33 mouse cellular contexts compared by ENCODE assay signal in genomic region chr3:97370382-97370781, GRCm38 (mm10). TPM values are rescaled to one million over a fixed set of nuclear protein-coding genes. Genes with fewer than 3 reads are reported as not detected.
DNase-seq lines count a peak whose midpoint lies in the region; ATAC-seq and TF ChIP-seq lines count a peak whose summit lies in the region.
"Had no signal": no experiment of that assay in that cellular context is flagged by ENCODE, and none has a peak within 500 bp of the region (broad histone marks: within the 10 kb centered on the region; RNA-seq: fewer than 3 reads in every experiment).

No protein-coding gene starts in this region.

- no peaks in the 10 kb centered on the region for H3K9me3 ChIP-seq in forebrain, postnatal 0 days (ENCODE audit: low read length)
- no peaks in the 10 kb centered on the region for H3K9me3 ChIP-seq in forebrain, embryonic 13.5 days (replicated peaks)
- H3K9me3 ChIP-seq in midbrain, embryonic 16.5 days (replicated peaks; ENCODE audit: control insufficient read depth, low read length, poor library complexity, severe bottlenecking) = no peaks in the 10 kb centered on the region
- no peaks in the 10 kb centered on the region for H3K9me3 ChIP-seq in midbrain, embryonic 13.5 days
- H3K9me3 ChIP-seq: forebrain, embryonic 12.5 days; heart, embryonic 10.5 days; heart, embryonic 13.5 days; hindbrain, embryonic 12.5 days had no signal

- no peak overlapping the region for H3K4me3 ChIP-seq in forebrain, postnatal 0 days (ENCODE audit: low read depth, low read length)
- no peak overlapping the region for H3K4me3 ChIP-seq in forebrain, embryonic 13.5 days
- H3K4me3 ChIP-seq in midbrain, embryonic 16.5 days (ENCODE audit: low read depth, low read length) = no peak overlapping the region
- no peak overlapping the region for H3K4me3 ChIP-seq in midbrain, embryonic 13.5 days (replicated peaks)
- H3K4me3 ChIP-seq: forebrain, embryonic 12.5 days; heart, adult 2 months; heart, embryonic 10.5 days; heart, embryonic 13.5 days; hindbrain, embryonic 12.5 days had no signal

- no peaks in the 10 kb centered on the region for H3K27me3 ChIP-seq in forebrain, postnatal 0 days (ENCODE audit: insufficient read depth, low read length)
- H3K27me3 ChIP-seq in forebrain, embryonic 13.5 days = no peaks in the 10 kb centered on the region
- no peaks in the 10 kb centered on the region for H3K27me3 ChIP-seq in midbrain, embryonic 16.5 days (ENCODE audit: control insufficient read depth, insufficient read depth, low read depth, low read length)
- no peaks in the 10 kb centered on the region for H3K27me3 ChIP-seq in midbrain, embryonic 13.5 days
- H3K27me3 ChIP-seq: forebrain, embryonic 12.5 days; heart, embryonic 13.5 days; hindbrain, embryonic 12.5 days had no signal

- peak; percentile 3 for DNase-seq in embryo, embryonic 10.5 days (ENCODE audit: low spot score)
- DNase-seq in embryo, embryonic 9.5 days (ENCODE audit: extremely low spot score) = no peak
- DNase-seq in forebrain, postnatal 0 days = peak; percentile 14
- no peak for DNase-seq in yolk sac, embryonic 10.5 days (ENCODE audit: low spot score)
- DNase-seq: adrenal gland, adult 8-10 months; adrenal gland, postnatal 25 days; cerebellum, adult 11 months; cerebellum, adult 2 months; cerebellum, adult 9-11 months; cerebellum, postnatal 25 days; embryo, embryonic 11 days; gastrocnemius, postnatal 10 days; gastrocnemius, postnatal 36 days; heart, adult 2 months; heart, postnatal 14 days had no signal

- no peaks in the 10 kb centered on the region for H3K4me1 ChIP-seq in forebrain, postnatal 0 days (ENCODE audit: insufficient read depth)
- no peaks in the 10 kb centered on the region for H3K4me1 ChIP-seq in forebrain, embryonic 13.5 days
- H3K4me1 ChIP-seq in midbrain, embryonic 16.5 days (ENCODE audit: control insufficient read depth, insufficient read depth, low read length) = no peaks in the 10 kb centered on the region
- H3K4me1 ChIP-seq in midbrain, embryonic 13.5 days (replicated peaks) = no peaks in the 10 kb centered on the region
- H3K4me1 ChIP-seq: heart, embryonic 10.5 days; heart, embryonic 13.5 days; hindbrain, embryonic 12.5 days had no signal

- H3K9ac ChIP-seq in forebrain, postnatal 0 days = no peak overlapping the region
- H3K9ac ChIP-seq in forebrain, embryonic 13.5 days = no peak overlapping the region
- no peak overlapping the region for H3K9ac ChIP-seq in midbrain, embryonic 16.5 days (ENCODE audit: low read depth, low read length)
- no peak overlapping the region for H3K9ac ChIP-seq in midbrain, embryonic 13.5 days (replicated peaks)
- H3K9ac ChIP-seq: forebrain, embryonic 12.5 days; heart, embryonic 13.5 days; hindbrain, embryonic 12.5 days had no signal

- H3K36me3 ChIP-seq in forebrain, postnatal 0 days (ENCODE audit: insufficient read depth) = no peaks in the 10 kb centered on the region
- H3K36me3 ChIP-seq in forebrain, embryonic 13.5 days (ENCODE audit: poor library complexity, severe bottlenecking) = no peaks in the 10 kb centered on the region
- H3K36me3 ChIP-seq in midbrain, embryonic 16.5 days (ENCODE audit: control insufficient read depth, insufficient read depth, low read length) = no peaks in the 10 kb centered on the region
- no peaks in the 10 kb centered on the region for H3K36me3 ChIP-seq in midbrain, embryonic 13.5 days
- H3K36me3 ChIP-seq: forebrain, embryonic 12.5 days; heart, embryonic 10.5 days; heart, embryonic 13.5 days; hindbrain, embryonic 12.5 days had no signal

- no peak overlapping the region for H3K27ac ChIP-seq in forebrain, postnatal 0 days (ENCODE audit: low read depth, low read length)
- H3K27ac ChIP-seq in forebrain, embryonic 13.5 days = no peak overlapping the region
- no peak overlapping the region for H3K27ac ChIP-seq in midbrain, embryonic 16.5 days (ENCODE audit: low read length)
- H3K27ac ChIP-seq in midbrain, embryonic 13.5 days = no peak overlapping the region
- H3K27ac ChIP-seq: forebrain, embryonic 12.5 days; heart, adult 2 months; heart, embryonic 10.5 days; heart, embryonic 13.5 days; hindbrain, embryonic 12.5 days had no signal

- ATAC-seq in forebrain, postnatal 0 days = peak; percentile 90
- ATAC-seq in forebrain, embryonic 13.5 days = no peak
- peak; percentile 77 for ATAC-seq in midbrain, embryonic 16.5 days
- no peak for ATAC-seq in midbrain, embryonic 13.5 days
- ATAC-seq: activated CD4-positive, CD25-positive, alpha-beta regulatory T cell, adult 4 months; hindbrain, embryonic 16.5 days; inflammation-experienced regulatory T-cells, adult 6 months; intestine, embryonic 16.5 days had no signal

- TF ChIP-seq CTCF in forebrain, postnatal 0 days (IDR thresholded peaks at IDR 0.05; ENCODE audit: low read depth) = no peak

- no peak overlapping the region for H3K4me2 ChIP-seq in forebrain, postnatal 0 days (ENCODE audit: low read depth)
- no peak overlapping the region for H3K4me2 ChIP-seq in forebrain, embryonic 13.5 days
- no peak overlapping the region for H3K4me2 ChIP-seq in midbrain, embryonic 16.5 days (ENCODE audit: low read length)
- H3K4me2 ChIP-seq in midbrain, embryonic 13.5 days (replicated peaks) = no peak overlapping the region
- H3K4me2 ChIP-seq: forebrain, embryonic 12.5 days; heart, embryonic 13.5 days; hindbrain, embryonic 12.5 days had no signal

RNA-seq across cellular contexts. Expression of gene Olfr1402, which starts 51.4 kb away (rescaled TPM):
- total RNA-seq in forebrain, postnatal 0 days (2014; rRNA removed) = not detected in 2 replicates
- not detected in 2 replicates for polyA plus RNA-seq in forebrain, postnatal 0 days (2015; fragmentation: Nextera tagmentation; extraction: Ambion mirVana)
- polyA plus RNA-seq in forebrain, embryonic 13.5 days (2015; fragmentation: Nextera tagmentation; extraction: Ambion mirVana) = not detected in 2 replicates
- not detected in 2 replicates for polyA plus RNA-seq in midbrain, embryonic 16.5 days (2015; fragmentation: Nextera tagmentation; extraction: Ambion mirVana)
- polyA plus RNA-seq in midbrain, embryonic 13.5 days (2015; fragmentation: Nextera tagmentation; extraction: Ambion mirVana) = not detected in 2 replicates
- total RNA-seq: adrenal gland, adult 8-10 months; adrenal gland, postnatal 25 days; common myeloid progenitor, adult 5-6 weeks; ES-E14; gastrocnemius, adult 18-20 months; gastrocnemius, postnatal 10 days; gastrocnemius, postnatal 36 days; granulocyte monocyte progenitor cell, adult 5-6 weeks; heart, adult 2 months; heart, postnatal 14 days; hematopoietic stem cell, adult 5-6 weeks had no signal
- polyA plus RNA-seq: activated CD4-positive, CD25-positive, alpha-beta regulatory T cell, adult 4 months; cerebellum, adult 2 months; embryonic facial prominence, embryonic 11.5 days; forebrain, embryonic 12.5 days; heart, adult 2 months; heart, embryonic 10.5 days; heart, embryonic 13.5 days; heart, embryonic 16.5 days; hindbrain, embryonic 12.5 days; hindbrain, embryonic 16.5 days; inflammation-experienced regulatory T-cells, adult 6 months; intestine, embryonic 16.5 days had no signal

Comparison
In these comparisons a context has a peak if more than half of its experiments do, and no peak if none do; other contexts are left out.
1. DNase-seq: peak in embryo, embryonic 10.5 days (single experiment) and forebrain, postnatal 0 days (single experiment); none in embryo, embryonic 9.5 days (single experiment) and yolk sac, embryonic 10.5 days (single experiment).
2. ATAC-seq: peak in forebrain, postnatal 0 days (single experiment) and midbrain, embryonic 16.5 days (single experiment); none in forebrain, embryonic 13.5 days (single experiment) and midbrain, embryonic 13.5 days (single experiment).